Comparison of ENCODE assay signal across 2 mouse cellular contexts in the genomic region with DNA sequence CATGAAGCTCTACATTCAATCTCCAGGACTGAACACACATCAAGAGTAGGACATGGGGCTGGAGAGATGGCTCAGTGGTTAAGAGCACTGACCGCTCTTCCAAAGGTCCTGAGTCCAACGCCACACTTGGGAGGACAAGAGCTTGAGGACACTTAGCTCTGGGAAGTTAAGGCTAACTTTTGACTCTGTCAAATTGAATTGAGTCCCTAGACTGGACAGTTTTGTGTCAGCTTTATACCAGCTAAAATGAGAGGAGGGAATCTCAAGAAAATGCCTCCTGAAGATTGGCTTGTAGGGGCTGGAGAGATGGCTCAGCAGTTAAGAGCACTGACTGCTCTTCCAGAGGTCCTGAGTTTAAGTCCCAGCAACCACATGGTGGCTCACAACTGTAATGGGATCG.
TF ChIP-seq lines count a peak whose summit lies in the region.

No protein-coding gene starts in this region.

TF ChIP-seq in CH12.LX, 34 proteins besides CTCF, POLR2A, EP300 and RAD21:
- peak; percentile 3; the same call in 1 of the 2 replicates for TF ChIP-seq CHD2 (IDR thresholded peaks at IDR 0.05; ENCODE audit: low read length)
- peak; percentile 63; the same call in 1 of the 2 replicates for TF ChIP-seq POLR2AphosphoS2 (IDR thresholded peaks at IDR 0.05; ENCODE audit: low read depth, low read length)

TF ChIP-seq in myocyte, 11 proteins besides CTCF, POLR2A, EP300 and RAD21:
- TF ChIP-seq POLR2AphosphoS2 (IDR thresholded peaks at IDR 0.05; ENCODE audit: insufficient read length, low read depth): peak; percentile 63
